Mouse (Mus musculus) forebrain, embryonic 13.5 days (tissue): ENCODE measurements around the gene Zmiz1. TPM values are rescaled to one million over a fixed set of nuclear protein-coding genes. Genes with fewer than 3 reads are reported as not detected.
A peak's percentile ranks its signal among the peaks of the same experiment; 100 is the strongest.

Experiments used
- ATAC-seq: fragments of 200-750 bp; cut with Nextera tagmentation; 2 replicates; pipeline ENCODE4 v1.8.0; 2017
- H3K27ac ChIP-seq: fragments of 300-500 bp; sonication (generic); 2 replicates; pipeline ENCODE4 v1.5.1; 2015; ENCODE audit warnings: inconsistent platforms, mild to moderate bottlenecking, moderate library complexity
- H3K27me3 ChIP-seq: fragments of 300-500 bp; sonication (generic); 2 replicates; pipeline ENCODE4 v1.6.1; 2015; ENCODE audit warnings: mild to moderate bottlenecking, inconsistent platforms
- H3K36me3 ChIP-seq: fragments of 300-500 bp; sonication (generic); 2 replicates; pipeline ENCODE4 v1.6.1; 2015; ENCODE audit warnings: mild to moderate bottlenecking, inconsistent platforms; ENCODE audit not compliant: poor library complexity, severe bottlenecking
- H3K4me1 ChIP-seq: fragments of 300-500 bp; sonication (generic); 2 replicates; pipeline ENCODE4 v1.6.1; 2015; ENCODE audit warnings: inconsistent platforms
- H3K4me2 ChIP-seq: fragments of 300-500 bp; sonication (generic); 2 replicates; pipeline ENCODE4 v1.6.1; 2015; ENCODE audit warnings: inconsistent platforms, mild to moderate bottlenecking, moderate library complexity
- H3K4me3 ChIP-seq: fragments of 300-500 bp; sonication (generic); 2 replicates; pipeline ENCODE4 v1.5.1; 2015; ENCODE audit warnings: mild to moderate bottlenecking, inconsistent platforms
- H3K9ac ChIP-seq: fragments of 300-500 bp; sonication (generic); 2 replicates; pipeline ENCODE4 v1.6.1; 2015; ENCODE audit warnings: mild to moderate bottlenecking, inconsistent platforms
- H3K9me3 ChIP-seq: fragments of 300-500 bp; sonication (generic); replicated peaks from 2 replicates; pipeline ENCODE4 v1.6.1; 2016; ENCODE audit warnings: inconsistent platforms
- WGBS: fragments of 180-500 bp; shearing (Covaris S2); methylation state at CpG from one replicate; pipeline ENCODE4 v1.1.7; 2015; 5-methylcytosine and 5-hydroxymethylcytosine counted together
- polyA plus RNA-seq: library from polyadenylated mRNA; unstranded; fragments of >200 nt; fragmentation: Nextera tagmentation; extraction: Ambion mirVana; gene quantifications from 2 replicates; pipeline ENCODE4 v1.2.1, GENCODE M21; 2015

Gene Zmiz1
- polyA plus RNA-seq, 1 experiment from 2014 or later = 57.2 TPM

DNA sequence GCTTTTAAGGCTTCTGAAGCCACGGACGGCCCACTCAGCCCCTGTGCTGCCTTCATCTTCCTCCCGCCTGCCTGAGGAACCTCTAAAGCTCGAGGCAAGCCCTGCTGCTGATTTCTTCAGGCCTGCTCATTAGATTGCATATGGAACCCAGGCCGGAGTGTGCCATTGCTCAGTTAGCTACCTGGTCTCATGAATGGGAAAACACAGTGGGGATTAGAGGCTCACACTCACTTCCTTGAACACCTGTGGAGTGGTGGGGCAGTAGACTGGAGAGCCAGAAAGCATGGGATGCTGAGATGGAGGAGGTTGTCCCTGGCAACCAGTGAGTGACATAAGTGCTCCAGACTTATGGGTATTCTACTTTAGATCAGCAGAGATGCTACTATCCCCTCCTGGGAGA is 19.3 kb downstream of the Zmiz1 start:
- H3K4me3 ChIP-seq = no peak overlapping the region
- ATAC-seq = peak; percentile 16; the same call in 1 of the 2 replicates
- H3K36me3 ChIP-seq = peaks cover 11% of the 10 kb centered on the region; the same call in 1 of the 2 replicates
- H3K9me3 ChIP-seq = no peaks in the 10 kb centered on the region
- peaks cover 100% of the 10 kb centered on the region for H3K4me1 ChIP-seq
- H3K27ac ChIP-seq = peak overlapping the region; percentile 89
- 48% methylated on average over 5 of the region's 5 CpGs for WGBS
- no peaks in the 10 kb centered on the region for H3K27me3 ChIP-seq
- peak overlapping the region; percentile 31 for H3K9ac ChIP-seq
- peak overlapping the region; percentile 21 for H3K4me2 ChIP-seq

DNA sequence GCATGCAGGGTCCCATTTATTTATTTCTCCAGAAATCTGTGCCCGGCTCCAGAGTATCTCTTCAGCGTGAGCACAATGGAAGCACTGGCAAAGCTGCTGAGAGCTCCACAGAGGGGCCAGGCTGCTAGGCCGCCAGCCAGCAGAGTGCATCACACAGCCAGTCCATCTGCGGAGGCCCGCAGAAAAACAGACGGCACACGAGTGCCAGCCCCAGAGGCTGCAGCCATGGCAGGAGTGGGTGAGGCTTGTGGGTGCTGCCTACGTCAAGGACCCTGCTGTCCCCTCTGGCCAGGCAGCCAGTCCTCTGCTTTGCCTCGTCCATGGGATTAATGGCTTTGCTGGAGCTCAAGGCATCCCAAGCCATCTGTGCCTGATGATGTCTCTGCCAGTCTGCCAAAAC is 19.8 kb downstream of the Zmiz1 start:
- peak overlapping the region; percentile 21 for H3K4me2 ChIP-seq
- H3K27ac ChIP-seq = peak overlapping the region; percentile 89
- no peaks in the 10 kb centered on the region for H3K27me3 ChIP-seq
- no peak overlapping the region for H3K4me3 ChIP-seq
- WGBS = 35% methylated on average over 9 of the region's 9 CpGs
- peaks cover 100% of the 10 kb centered on the region for H3K4me1 ChIP-seq
- H3K9ac ChIP-seq = peak overlapping the region; percentile 18
- no peaks in the 10 kb centered on the region for H3K9me3 ChIP-seq
- peaks cover 11% of the 10 kb centered on the region; the same call in 1 of the 2 replicates for H3K36me3 ChIP-seq
- peak; percentile 82 for ATAC-seq

GRCm38 (mm10) chr14:25479841-25480252 is 20.9 kb downstream of the Zmiz1 start:
- ATAC-seq = no peak
- Histone ChIP-seq H3K36me3 (peaks cover 8% of the 10 kb centered on the region; the same call in 1 of the 2 replicates), H3K4me1 (peaks cover 100% of the 10 kb centered on the region), H3K27me3 (no peaks in the 10 kb centered on the region), H3K9me3 (no peaks in the 10 kb centered on the region), H3K27ac (peak overlapping the region; percentile 89; the same call in 1 of the 2 replicates), H3K9ac (no peak overlapping the region), H3K4me2 (no peak overlapping the region), H3K4me3 (no peak overlapping the region)
- WGBS = 75% methylated on average over 3 of the region's 3 CpGs

- H3K4me1 ChIP-seq = peaks cover 100% of the 10 kb centered on the region
- no peak overlapping the region for H3K4me3 ChIP-seq
- H3K9me3 ChIP-seq = no peaks in the 10 kb centered on the region
- no peak overlapping the region for H3K27ac ChIP-seq
- WGBS = 83% methylated on average over 4 of the region's 4 CpGs
- ATAC-seq = no peak
- H3K4me2 ChIP-seq = no peak overlapping the region
- no peaks in the 10 kb centered on the region for H3K27me3 ChIP-seq
- H3K9ac ChIP-seq = no peak overlapping the region
- peaks cover 8% of the 10 kb centered on the region; the same call in 1 of the 2 replicates for H3K36me3 ChIP-seq
Measured at GRCm38 (mm10) chr14:25480443-25480842, 21.5 kb downstream of the Zmiz1 start.

- no peak overlapping the region for H3K4me2 ChIP-seq
- peak overlapping the region; percentile 57 for H3K27ac ChIP-seq
- no peak overlapping the region for H3K4me3 ChIP-seq
- H3K36me3 ChIP-seq = peaks cover 8% of the 10 kb centered on the region; the same call in 1 of the 2 replicates
- H3K9me3 ChIP-seq = no peaks in the 10 kb centered on the region
- peak overlapping the region; percentile 46 for H3K9ac ChIP-seq
- no peak for ATAC-seq
- WGBS = 57% methylated on average over 20 of the region's 20 CpGs
- no peaks in the 10 kb centered on the region for H3K27me3 ChIP-seq
- peaks cover 99% of the 10 kb centered on the region for H3K4me1 ChIP-seq
Measured at GRCm38 (mm10) chr14:25480916-25481666, 22.1 kb downstream of the Zmiz1 start.

DNA sequence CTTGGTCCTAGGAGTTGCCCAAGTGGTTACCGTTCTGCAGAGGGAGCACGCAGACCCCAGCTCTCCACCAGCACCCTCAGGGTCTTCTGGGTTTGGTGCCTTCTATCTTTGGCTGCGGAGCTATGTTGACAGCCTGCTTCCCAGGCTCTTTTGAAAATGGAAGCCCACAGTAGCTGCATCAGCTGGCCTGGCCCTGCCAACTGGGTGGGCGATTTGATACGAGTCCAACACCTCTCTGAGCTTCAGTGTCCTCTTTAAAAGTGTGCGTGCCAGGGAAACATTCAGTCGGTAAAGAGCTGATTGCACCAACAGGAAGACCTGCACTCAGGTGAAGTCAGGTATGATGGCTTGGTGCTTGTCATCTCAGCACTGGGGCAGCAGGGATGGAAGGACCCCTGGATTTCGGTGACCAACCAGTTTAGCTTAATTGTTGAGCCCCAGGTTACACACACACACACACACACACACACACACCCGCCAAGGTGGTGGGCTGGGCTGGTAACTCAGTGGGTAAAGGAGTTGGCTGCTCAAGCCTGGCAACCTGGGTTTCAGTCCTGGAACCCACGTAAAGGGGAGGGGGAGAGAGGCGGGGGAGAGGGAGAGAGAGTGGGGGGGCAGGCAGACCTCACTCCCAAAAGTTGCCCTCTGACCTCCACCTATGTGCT is 22.8 kb downstream of the Zmiz1 start:
- H3K4me2 ChIP-seq = no peak overlapping the region
- WGBS = 79% methylated on average over 11 of the region's 11 CpGs
- no peak overlapping the region for H3K4me3 ChIP-seq
- no peaks in the 10 kb centered on the region for H3K27me3 ChIP-seq
- no peak for ATAC-seq
- peak overlapping the region; percentile 57 for H3K27ac ChIP-seq
- peaks cover 8% of the 10 kb centered on the region; the same call in 1 of the 2 replicates for H3K36me3 ChIP-seq
- H3K9ac ChIP-seq = peak overlapping the region; percentile 46
- peaks cover 99% of the 10 kb centered on the region for H3K4me1 ChIP-seq
- H3K9me3 ChIP-seq = no peaks in the 10 kb centered on the region

DNA sequence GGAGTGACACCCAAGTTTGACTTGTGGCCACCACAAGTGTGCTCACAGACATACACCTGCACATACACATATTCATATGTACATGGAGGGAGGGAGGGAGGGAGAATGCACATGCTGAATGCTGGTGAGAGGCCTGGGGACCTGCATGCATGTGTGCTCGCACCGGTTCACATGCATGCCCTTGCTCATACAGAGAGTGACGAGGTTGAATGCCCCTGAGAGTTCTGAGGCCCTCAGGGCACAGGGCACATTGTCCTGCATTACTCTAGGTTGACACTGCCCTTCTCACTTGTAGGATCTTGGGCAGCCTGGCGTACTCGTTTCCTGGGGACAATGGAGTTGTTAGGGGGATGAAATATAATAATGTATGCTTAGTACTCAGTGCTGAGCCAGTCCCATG is 23.4 kb downstream of the Zmiz1 start:
- Histone ChIP-seq H3K4me2 (no peak overlapping the region), H3K27ac (no peak overlapping the region), H3K9ac (no peak overlapping the region), H3K4me3 (no peak overlapping the region), H3K9me3 (no peaks in the 10 kb centered on the region), H3K27me3 (no peaks in the 10 kb centered on the region), H3K4me1 (peaks cover 99% of the 10 kb centered on the region), H3K36me3 (peaks cover 8% of the 10 kb centered on the region; the same call in 1 of the 2 replicates)
- 60% methylated on average over 5 of the region's 5 CpGs for WGBS
- ATAC-seq = no peak

GRCm38 (mm10) chr14:25483285-25483684 is 24.3 kb downstream of the Zmiz1 start:
- no peak overlapping the region for H3K4me2 ChIP-seq
- no peak overlapping the region for H3K9ac ChIP-seq
- peaks cover 99% of the 10 kb centered on the region for H3K4me1 ChIP-seq
- no peaks in the 10 kb centered on the region for H3K27me3 ChIP-seq
- WGBS = 92% methylated on average over 2 of the region's 2 CpGs
- H3K36me3 ChIP-seq = peaks cover 8% of the 10 kb centered on the region; the same call in 1 of the 2 replicates
- no peaks in the 10 kb centered on the region for H3K9me3 ChIP-seq
- no peak for ATAC-seq
- H3K4me3 ChIP-seq = no peak overlapping the region
- H3K27ac ChIP-seq = no peak overlapping the region

DNA sequence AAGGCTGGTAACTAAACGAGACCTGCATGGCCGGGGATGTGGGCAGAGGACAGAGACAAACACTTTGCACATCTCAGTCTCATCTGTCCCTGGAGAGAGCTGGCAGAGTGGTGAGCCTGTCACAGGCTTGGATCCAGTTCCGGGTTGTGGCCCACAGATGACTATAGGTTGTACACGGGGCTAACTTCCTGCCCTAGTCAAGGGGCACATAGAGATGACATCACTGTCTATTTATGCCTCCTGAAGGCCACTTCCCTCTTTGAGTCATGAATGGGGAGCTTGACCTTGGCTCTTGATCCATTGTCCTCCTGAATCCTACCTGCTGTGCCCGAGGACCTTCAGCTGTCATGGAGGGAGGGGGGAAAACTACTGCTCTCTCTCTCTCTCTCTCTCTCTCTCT is 25.1 kb downstream of the Zmiz1 start:
- H3K9ac ChIP-seq = no peak overlapping the region
- no peak overlapping the region for H3K4me2 ChIP-seq
- H3K27ac ChIP-seq = no peak overlapping the region
- no peaks in the 10 kb centered on the region for H3K9me3 ChIP-seq
- ATAC-seq = no peak
- WGBS = 35% methylated on average over 5 of the region's 5 CpGs
- peaks cover 8% of the 10 kb centered on the region; the same call in 1 of the 2 replicates for H3K36me3 ChIP-seq
- no peak overlapping the region for H3K4me3 ChIP-seq
- H3K27me3 ChIP-seq = no peaks in the 10 kb centered on the region
- H3K4me1 ChIP-seq = peaks cover 99% of the 10 kb centered on the region

GRCm38 (mm10) chr14:25486220-25486619 is 27.2 kb downstream of the Zmiz1 start:
- WGBS = 74% methylated on average over 2 of the region's 2 CpGs

DNA sequence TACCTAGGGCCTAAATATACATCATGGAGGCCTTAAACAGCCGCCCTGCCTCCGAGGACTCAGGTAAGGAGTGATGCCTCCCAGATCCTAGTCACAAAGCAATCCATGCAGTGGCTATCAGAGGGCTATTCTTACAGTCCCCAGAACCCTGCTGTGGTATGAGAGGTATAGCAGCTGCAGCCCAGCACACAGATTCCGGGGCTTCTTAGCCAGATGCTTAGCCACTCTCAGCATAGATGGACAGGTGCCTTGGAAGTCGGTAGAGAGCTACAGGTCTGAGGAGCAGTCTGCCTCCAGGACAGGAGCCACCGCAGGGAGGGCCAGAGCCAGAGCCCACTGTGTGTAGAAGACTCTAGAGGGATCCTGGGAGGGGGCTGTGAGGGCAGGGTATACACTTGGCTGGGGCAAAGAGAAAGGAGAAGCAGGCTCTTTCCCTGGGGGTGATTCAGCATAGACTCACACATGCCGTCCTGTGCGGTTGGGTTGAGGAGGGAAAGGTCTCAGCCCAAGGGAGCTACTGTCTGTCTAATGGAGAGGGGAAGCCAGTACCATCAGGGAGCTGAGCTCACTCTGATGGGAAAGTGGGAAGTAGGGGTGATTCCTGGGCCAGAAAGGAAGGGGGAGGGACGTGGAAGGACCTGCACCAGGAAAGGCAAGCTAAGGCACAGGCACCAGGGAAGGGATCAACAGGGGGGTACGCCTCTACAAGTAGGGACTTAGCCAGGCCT is 27.9 kb downstream of the Zmiz1 start:
- peaks cover 1% of the 10 kb centered on the region; the same call in 1 of the 2 replicates for H3K36me3 ChIP-seq
- no peaks in the 10 kb centered on the region for H3K9me3 ChIP-seq
- peaks cover 97% of the 10 kb centered on the region for H3K4me1 ChIP-seq
- no peak for ATAC-seq
- H3K27me3 ChIP-seq = no peaks in the 10 kb centered on the region
- H3K9ac ChIP-seq = no peak overlapping the region
- WGBS = 85% methylated on average over 9 of the region's 9 CpGs
- H3K27ac ChIP-seq = 0 out of 2 replicates have a peak overlapping the region, but pooled peaks have one; percentile 4
- no peak overlapping the region for H3K4me2 ChIP-seq
- H3K4me3 ChIP-seq = no peak overlapping the region

More at GRCm38 (mm10) chr14:25486220-25486619, 27.2 kb downstream of the Zmiz1 start:
- no peaks in the 10 kb centered on the region for H3K9me3 ChIP-seq
- H3K27ac ChIP-seq = no peak overlapping the region
- H3K4me2 ChIP-seq = no peak overlapping the region
- no peak overlapping the region for H3K9ac ChIP-seq
- H3K27me3 ChIP-seq = no peaks in the 10 kb centered on the region
- no peak overlapping the region for H3K4me3 ChIP-seq
- H3K4me1 ChIP-seq = peaks cover 97% of the 10 kb centered on the region
- no peak for ATAC-seq
- H3K36me3 ChIP-seq = peaks cover 8% of the 10 kb centered on the region; the same call in 1 of the 2 replicates
